Mouse (Mus musculus): ENCODE results near the gene Rbm8a2.
"Not testable (repeated sequence)": the region's sequence is repeated elsewhere in the genome, so short reads cannot be mapped to it uniquely, and the experiment has no call there.

The Rbm8a2 gene

DNA sequence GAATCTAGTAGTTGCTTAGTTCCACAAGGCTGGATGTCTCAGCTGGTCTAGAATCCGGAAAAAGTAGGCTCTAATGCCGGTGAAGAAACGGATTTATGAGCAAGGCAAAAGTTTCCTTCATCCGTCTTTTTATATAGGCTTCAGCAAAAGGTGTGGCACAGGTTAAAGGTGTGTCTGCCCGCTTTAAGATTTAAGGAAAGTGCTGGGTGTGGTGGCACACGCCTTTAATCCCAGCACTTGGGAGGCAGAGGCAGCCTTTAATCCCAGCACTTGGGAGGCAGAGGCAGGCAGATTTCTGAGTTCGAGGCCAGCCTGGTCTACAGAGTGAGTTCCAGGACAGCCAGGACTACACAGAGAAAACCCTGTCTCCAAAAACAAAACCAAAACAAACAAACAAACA, at the start of gene Rbm8a2:
TSS of gene Rbm8a2 (minus strand) at position 101 of the 400 bp plus-strand sequence.
- not testable (repeated sequence) for DNase-seq

DNA sequence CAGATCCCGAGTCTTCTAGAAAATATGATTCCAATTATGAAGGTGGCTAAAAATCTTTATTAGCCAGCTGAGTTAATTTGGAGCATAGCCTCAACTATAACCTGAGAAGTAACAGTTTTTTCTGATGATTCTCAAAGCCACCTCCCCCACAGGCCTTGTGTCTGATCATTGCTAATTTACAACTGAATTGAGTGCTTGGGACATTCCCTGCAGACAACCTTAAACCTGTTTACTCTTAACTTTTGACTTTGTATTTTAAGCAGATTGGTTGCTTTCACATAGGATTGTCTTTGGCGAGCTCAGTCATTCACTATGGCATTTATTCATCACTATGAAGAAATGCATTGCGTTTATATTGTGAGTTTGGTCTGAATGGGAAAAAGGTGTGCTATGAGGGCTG, 49.5 kb upstream of the Rbm8a2 start:
- DNase-seq = no peak

DNA sequence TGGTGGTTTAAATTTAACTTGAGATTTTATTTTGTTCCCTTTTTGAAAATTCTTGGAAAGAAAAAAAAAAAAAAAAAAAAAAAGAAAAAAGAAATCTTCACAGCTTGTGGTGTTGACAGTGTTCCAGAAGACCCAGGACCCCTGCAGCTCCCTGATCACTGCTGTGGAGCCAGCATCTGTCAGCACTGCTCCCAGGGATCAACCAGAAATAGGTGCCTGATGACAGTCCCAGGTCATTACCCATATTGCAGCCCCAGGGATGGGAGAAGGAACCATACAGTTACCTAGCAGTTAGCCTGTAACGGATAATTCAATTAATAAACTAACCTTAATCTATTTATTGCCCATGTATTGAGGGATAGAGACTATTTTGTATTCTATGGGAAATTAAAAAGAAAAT, 45.6 kb upstream of the Rbm8a2 start:
- DNase-seq = peak; percentile 67

DNA sequence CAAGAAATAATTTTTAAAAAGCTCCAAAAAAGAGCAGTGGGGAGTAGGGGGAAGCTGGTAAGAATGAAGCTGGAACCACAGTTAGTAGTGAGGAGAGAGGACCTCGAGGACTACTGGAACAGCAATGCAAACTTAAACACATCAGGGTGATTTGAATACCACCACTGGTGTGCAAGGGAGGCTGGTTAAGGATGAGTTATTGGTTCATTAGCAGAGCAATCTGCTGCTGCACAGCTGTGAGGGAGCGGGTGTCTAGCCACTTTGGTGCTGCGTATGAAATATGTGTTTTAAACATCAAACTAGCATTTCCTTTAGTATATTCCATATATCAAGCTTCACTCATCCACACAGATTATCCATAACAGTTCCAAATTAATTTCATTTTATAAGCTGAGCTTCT, 39.6 kb upstream of the Rbm8a2 start:
- no peak for DNase-seq

DNA sequence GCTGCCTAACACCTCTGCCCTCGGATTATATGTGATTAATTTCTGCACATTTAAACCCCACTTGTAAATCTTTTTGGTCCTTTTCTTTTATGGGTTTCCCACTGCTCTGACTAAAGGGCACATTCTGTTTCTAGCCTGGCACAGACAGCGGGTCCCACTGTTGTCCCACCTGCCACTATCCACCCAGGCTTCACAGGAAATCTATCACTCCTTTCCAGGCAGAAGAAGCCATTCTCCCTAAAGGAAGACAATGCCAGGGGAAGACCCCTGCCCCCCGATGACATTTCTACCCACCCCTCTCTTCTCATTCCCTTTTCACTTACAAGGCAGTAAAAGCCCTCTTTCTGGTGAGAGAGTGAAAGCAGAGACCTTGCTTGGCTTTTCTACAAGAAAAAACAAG, 37.2 kb upstream of the Rbm8a2 start:
- DNase-seq = peak; percentile 63

DNA sequence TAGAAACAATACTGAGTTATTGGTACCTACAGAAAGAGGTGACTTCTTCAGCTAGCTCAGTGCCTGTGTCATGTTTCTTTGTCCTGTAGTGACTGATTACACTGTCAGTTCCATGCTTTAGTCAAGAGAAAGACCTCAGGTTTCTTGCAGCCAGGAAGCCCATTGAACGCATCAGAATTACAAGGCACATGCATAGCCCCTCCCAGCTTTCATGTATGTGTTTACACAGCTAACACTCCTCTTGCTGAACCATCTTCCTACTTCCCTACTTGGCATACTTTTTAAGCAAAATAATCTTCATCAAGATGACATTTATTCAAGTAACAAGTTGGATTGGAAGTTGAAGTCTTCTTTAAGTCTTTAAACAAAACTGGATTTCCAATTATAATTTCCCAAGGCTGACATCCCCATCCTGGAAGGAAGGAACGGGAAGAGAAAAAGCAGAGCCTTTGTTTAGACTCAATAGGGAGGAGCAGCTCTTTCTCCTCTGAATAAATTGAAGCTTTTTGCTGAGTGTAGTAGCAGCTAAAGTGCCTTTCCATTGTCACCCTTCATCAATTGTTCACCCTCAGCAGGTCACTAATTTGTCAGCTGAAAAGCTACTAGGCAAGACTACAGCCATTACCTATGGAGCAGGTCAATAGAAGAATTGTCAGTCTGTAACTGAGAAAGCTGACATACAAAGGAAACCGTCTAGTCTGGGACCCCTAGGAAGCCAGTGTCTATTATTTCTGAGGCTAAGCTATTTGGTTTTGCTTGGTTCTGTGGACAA, 34.8 kb upstream of the Rbm8a2 start:
- no peak for DNase-seq

DNA sequence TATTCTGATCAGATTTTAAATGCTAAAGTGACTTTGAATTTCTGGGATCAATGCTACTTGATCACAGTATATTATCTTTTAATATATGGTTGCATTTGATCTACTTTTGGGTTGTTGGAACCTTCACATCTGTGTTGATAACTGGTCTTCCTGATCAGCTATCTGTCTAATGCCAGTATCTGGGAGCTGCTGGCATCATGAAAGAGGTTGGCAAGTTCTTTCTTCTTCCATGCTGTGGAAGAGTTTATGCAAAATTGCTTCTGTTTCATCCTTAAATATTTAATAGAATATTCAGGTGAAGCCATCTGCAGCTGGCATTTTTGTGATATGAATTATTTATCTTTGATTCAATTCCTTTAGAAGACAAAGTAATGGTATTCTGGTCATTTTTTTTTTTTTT, 32.6 kb upstream of the Rbm8a2 start:
- peak; percentile 39 for DNase-seq

DNA sequence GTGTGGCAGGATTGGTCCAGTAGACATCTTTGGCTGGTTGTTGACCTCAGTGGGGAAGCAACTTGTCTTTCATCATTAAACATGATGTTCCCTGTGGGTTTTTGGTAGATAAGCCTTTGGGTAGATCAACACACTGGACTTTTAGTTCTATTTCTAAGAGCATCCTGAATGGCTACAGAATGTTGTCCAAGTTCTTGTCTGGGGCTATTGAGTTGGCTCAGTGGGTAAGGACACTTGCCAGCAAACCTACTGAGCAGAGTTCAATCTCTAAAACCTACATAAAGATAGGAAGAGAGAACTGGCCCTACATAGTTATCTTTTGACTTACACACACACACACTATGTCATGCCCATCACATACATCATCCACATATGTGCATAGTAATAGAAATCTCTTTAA, 32.2 kb upstream of the Rbm8a2 start:
- peak; percentile 65 for DNase-seq

DNA sequence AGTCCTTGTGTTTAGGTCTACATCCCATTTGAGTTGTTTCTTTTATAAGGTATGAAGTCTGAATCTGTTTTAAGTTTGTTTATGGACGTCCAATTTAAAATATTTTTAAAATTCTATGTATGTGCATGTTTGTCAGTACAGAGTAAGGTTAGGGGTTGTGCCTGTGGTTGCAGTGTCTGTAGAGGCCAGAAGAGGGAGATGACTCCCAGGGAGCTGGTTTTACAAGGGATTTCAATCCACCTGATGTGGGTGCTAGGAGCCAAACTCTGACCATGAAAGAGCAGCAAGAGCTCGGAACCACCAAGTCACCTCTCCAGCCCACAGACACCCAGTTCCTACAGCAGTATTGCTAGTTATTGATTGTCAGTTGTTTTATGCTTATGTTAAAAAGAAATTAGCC, 29.5 kb upstream of the Rbm8a2 start:
- no peak for DNase-seq

DNA sequence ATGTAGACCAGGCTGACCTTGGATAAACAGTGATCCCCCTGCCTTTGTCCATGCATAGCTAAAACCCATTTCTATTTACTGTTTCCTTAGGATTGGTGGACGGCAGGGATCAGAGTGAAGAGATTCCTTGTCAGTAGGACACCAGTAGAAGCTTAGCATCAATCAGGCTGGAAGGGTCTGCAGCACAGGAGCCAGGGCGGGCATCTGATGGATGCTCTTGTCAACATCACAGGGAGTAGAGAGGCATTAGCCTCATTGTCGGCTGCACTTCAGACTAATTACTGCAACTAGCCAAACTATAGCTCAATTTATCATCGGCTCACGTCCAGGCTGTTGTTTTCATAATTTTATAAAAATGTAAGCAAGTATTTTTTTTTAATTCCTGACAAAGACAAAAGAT, 21.7 kb upstream of the Rbm8a2 start:
- no peak for DNase-seq

DNA sequence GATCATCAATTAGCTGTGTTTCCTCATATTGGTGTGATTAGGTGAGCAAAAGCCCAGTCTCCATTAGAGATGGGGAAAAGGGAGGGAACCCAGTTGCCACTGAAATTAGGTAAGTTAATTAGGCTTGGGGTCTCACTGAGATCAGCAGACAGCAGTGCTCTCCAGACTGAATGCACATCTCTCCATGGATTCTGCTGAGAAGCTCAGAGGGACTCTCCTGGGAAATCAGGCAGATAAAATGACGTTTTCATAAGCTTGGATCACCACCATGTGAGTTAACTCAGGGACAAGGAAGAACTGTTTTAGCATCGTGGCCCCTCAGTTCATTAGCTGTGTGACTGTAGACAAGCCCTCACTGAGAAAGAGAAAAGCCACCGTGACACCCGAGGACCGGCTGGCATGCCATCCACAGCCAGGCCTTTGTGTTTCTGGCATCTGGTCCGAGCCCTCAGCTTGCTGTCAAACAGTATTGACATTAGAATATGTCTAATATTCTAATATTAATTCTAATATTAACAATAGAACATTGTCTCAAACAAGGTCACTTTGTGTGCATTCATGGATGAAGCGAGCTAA, 18.2 kb upstream of the Rbm8a2 start:
- no peak for DNase-seq

DNA sequence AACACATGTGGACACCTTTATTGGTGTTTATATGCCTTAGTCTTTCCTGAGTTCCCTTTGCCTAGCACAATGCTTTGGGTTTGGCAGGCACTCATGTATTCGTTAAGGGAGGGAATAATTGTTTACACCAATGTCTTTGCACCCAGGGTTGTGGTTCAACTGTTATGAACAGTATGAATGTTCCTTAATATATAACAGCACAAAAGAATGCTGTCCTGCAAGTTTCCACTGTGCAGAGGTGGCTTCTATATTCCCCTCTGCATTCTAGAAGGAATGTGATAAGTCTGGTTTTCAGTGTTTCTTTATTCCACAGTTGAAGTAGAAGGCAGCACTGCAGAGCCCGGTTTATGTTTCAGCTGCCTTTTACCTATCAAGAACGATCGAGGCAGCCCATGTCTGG, 10.0 kb upstream of the Rbm8a2 start:
- no peak for DNase-seq

DNA sequence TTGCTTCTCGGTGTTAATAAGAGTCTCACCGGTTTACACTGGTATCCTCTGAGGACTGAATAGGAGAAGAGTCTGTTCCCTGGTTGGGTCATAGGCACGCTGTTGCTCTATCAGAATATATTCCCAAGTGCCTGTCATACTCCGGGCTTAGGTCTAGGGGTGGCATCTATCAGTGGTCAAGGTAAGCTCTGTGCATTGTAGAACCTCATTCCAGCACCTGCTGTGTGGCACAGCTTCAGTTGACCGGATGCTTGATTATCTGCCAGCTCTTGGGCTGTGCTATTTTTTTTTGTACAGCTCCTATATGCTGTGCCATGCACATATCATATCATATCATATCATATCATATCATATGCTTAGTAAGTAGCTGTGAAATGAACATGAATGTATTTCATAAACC, 9.5 kb upstream of the Rbm8a2 start:
- DNase-seq = no peak

DNA sequence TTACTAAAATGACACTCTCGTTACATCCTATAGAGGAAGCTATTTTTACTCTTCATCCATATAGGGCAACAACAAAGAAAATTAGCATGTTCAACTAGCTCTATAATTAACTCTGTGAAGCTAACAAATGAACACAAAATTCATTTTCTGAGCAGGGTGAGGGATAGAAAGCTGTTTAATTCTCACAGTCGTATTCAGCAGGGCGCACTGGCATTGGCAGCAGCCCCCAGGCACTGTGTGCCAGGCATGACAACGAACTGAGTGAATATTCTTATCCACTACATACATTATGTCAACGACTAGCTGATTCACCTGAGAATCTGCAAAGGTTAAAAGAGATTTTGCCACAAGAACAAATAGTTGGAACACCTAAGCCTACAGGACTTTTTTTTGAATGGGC, 8.2 kb downstream of the Rbm8a2 start:
- no peak for DNase-seq

DNA sequence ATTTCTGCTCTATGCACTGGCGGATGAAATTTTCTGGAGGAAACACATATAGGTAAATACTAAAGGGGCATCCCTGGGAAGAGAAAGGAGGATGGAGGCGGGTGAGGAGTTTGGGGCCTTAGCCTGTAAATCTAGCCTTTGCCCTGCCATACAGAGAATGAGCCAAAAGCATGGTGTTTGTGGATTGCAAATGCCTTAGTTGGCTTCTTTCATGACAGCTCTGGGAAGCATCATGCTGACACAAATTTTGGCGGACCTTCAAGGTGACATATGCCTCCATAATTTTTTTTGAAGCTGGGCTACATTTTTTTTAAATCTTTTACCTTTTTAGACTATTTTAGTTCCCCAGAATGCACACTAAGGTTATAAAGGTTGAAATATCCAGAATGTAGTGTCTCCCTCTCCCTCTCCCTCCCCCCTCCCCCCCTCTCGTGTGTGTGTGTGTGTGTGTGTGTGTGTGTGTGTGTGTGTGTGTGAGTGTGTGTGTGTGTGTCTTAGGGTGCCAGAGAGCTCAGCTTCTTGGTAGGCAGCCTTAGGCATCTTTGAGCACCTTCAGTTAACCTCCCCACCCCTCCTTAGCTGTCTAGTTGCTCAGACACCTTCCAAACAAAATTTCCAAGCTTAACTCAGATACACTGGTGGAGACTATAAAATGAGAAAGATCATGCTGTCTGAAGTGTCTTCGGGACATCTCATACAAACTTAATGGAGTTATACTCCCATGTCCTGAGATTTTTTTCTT, 11.7 kb downstream of the Rbm8a2 start:
- DNase-seq = peak; percentile 95

DNA sequence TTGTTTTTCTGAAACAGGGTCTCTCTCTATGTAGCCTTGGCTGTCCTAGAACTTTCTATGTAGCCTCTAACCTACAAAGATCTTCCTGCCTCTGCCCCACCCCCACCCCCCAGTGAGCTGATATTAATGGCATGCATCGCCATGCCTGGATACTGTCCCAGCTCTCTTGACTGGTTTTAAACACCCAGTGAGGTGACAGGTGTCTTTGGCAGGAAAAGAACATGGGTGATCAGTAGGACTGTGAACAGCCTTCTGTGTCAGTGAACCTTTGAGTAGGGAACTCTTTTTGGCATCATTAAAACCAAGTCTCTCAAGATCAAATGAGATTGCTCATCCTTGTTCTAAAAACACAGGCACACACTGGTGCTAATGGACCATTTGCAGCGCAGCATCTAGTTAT, 17.1 kb downstream of the Rbm8a2 start:
- peak; percentile 52 for DNase-seq

DNA sequence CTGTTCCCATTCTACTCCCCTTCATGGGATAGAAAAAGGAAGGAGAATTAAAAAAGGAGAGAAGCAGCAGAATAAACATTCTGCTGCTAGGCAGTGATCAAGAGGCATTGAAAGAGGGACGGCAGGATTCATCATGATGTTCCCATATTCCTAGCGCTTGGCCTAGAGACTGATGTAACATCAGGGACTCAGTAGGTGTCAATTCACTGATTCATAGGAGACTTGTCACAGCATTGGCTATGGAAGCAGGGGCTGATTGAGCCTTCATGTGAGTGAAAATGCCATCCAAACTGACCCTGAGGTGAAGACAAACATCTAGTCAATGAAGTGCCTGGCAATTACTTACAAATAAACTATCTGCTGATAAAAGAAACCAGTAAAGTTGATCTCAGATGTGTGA, 28.1 kb downstream of the Rbm8a2 start:
- no peak for DNase-seq

DNA sequence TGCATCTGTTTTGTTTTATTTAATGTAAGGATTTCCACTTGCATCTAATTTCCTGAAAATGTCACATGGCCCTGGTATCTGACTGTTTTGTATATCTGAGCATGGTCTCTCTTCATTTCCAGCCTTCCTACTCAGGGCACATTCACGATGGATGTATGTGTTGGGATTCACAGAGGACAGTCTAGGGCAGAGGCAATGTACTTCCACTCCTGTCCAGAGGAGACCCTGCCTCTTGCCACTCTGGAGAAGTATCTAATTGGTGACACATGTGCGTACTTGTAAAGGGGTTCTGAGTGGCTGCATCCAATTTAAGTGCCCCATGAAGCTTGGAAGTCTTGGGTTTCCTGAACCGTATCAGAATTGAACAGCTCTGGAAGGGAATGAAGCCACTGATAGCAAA, 28.5 kb downstream of the Rbm8a2 start:
- DNase-seq = no peak

DNA sequence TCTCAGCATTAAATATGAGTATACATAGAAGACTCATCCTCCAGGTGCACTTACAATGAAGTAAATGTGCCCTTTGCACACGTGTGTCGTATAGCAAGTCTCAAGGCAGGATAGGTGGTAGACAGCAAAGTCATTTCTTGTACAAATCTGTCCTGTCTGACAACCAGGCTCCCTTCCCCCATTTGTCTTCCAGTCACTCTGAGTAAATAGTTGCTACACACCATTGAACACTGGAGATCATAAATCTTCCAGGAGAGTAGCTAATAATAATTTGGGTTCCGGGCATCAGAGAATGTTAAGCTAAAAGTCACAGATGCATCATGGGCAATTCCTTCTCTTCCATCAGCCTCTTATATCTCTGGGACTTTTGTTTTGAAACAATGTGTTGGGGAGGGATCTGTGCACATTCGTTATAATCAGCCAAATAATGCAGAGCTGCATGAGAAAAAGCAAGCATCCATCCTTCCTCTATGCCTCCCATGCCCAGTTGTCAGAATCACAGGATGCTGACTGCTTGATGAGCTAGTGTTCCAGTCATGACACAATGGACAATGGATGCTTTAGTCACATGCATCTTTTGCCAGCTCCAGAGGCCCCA, 32.1 kb downstream of the Rbm8a2 start:
- no peak for DNase-seq

DNA sequence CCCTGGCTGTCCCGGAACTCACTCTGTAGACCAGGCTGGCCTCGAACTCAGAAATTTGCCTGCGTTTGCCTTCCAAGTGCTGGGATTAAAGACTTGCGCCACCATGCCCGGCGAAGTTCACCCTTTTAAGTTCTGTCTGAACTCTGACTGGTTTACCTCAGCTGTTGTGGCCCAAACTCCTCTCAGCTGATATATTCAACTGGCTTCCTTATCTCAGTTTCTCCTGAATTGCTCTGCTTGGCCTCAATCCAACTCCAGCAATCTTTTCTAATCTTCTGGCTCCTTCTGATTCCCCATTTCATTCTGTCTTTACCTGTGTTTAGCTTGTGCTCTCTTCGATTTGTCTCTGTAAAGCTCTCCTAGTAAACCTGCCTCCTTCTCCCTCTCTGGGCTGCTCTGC, 35.7 kb downstream of the Rbm8a2 start:
- DNase-seq = no peak

DNA sequence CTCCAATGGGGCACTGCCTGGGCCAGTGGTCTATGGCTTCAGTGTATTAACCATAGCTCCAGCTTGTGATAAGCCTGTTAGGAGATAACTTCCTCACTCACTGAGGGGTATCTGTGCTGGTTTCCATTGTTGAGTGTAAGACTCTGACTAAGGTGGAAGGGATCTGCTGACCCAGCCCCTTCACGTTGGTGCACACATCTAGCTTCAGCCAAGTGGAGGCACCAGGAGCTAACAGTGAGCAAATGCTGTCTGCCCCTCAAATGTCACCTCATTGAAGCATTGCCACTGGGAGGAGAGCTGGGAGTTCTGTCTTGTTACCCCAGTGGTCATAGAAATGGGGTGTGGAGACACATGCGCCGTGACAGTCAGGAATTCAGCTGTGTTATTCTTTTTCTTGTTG, 40.2 kb downstream of the Rbm8a2 start:
- DNase-seq = no peak

DNA sequence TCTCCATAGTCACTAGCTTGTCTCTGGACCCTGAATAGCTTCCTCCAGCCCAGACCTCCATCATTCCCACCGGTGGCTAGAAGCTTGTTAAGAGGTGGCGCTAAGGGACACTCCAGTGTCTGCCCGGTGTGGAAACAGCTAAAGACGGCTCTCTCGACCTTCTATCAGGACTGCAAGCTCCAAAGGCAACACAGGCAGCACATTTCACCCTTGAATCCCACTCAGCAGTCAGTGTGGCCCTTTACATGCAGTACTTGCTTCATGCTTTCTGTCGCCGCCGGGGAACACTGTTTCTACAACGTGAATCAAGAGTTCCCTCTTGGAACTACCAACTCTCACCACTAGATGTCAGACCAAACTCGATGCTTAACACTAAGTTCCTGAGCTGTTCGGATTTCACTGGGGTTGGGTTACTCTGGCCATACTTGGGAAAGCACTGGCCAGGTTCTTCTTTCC, 42.6 kb downstream of the Rbm8a2 start:
- DNase-seq = peak; percentile 92

DNA sequence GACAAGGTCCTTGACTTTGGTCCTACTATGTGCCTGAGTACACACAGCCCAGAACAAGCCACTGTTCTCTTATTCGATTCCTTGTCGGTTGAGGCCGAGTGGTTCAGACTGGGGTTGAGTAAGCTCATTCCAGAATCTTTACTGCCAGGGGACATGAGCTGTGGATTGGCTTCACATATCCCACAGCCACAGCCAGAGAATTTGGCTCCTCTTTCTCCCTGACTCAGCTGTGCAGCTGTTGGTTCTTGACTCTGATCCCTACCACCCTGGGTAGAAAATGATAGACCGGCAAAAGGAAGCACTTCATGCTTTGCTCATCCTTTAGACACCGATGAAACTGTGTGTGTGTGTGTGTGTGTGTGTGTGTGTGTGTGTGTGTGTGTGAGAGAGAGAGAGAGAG, 47.5 kb downstream of the Rbm8a2 start:
- no peak for DNase-seq

Measured in cerebellum, adult 9-10 months (tissue).